Mouse (Mus musculus) embryonic facial prominence, embryonic 14.5 days (tissue): ENCODE results near the gene Neu2. TPM values are rescaled to one million over a fixed set of nuclear protein-coding genes. Genes with fewer than 3 reads are reported as not detected.

ENCODE experiments used
- polyA plus RNA-seq: library from polyadenylated mRNA; unstranded; fragments of >200 nt; fragmentation: Nextera tagmentation; extraction: Ambion mirVana; gene quantifications from 2 replicates; pipeline ENCODE4 v1.2.1, GENCODE M21; 2014

Gene Neu2
- polyA plus RNA-seq, 1 experiment from 2014 or later, result not detected

Other genes starting within 250 kb of the Neu2 start
- 4.3 and 6.4 TPM in 2 replicates for gene Efhd1, start 245.5 kb upstream of the Neu2 start, polyA plus RNA-seq
- gene Gigyf2, start 182.9 kb upstream of the Neu2 start, polyA plus RNA-seq, result 41.6 and 46.8 TPM in 2 replicates
- gene Kcnj13, start 115.2 kb upstream of the Neu2 start, polyA plus RNA-seq, result 3.4 and 5.2 TPM in 2 replicates
- 19.9 and 30.6 TPM in 2 replicates for gene Snorc, start 39.6 kb upstream of the Neu2 start, polyA plus RNA-seq
- 2.1 and 2.5 TPM in 2 replicates for gene Ngef, start 64.0 kb downstream of the Neu2 start, polyA plus RNA-seq
- 7.9 and 11.1 TPM in 2 replicates for gene Inpp5d, start 110.4 kb downstream of the Neu2 start, polyA plus RNA-seq
- gene Atg16l1, start 246.0 kb downstream of the Neu2 start, polyA plus RNA-seq, result 26.9 and 27.9 TPM in 2 replicates